Comparison of ENCODE assay signal across 1 mouse cellular context in genomic region chr5:75590961-75591360, GRCm38 (mm10).
TF ChIP-seq lines count a peak whose summit lies in the region.

No protein-coding gene starts in this region.

TF ChIP-seq in MEL, 35 proteins besides CTCF, POLR2A, EP300 and RAD21:
- TF ChIP-seq MAZ (IDR thresholded peaks at IDR 0.05; ENCODE audit: low read depth, low read length): no peak
- TF ChIP-seq GATA1 (IDR thresholded peaks at IDR 0.05; ENCODE audit: low read depth, low read length): 0 out of 2 replicates have a peak, but pooled peaks have one; percentile 9
TF ChIP-seq in MEL: peak in this region for 1.
